Mouse (Mus musculus): ENCODE data around the gene Adgrg2. TPM values are rescaled to one million over a fixed set of nuclear protein-coding genes. Genes with fewer than 3 reads are reported as not detected.

Gene Adgrg2
- total RNA-seq (2023), result not detected in 4 replicates

DNA sequence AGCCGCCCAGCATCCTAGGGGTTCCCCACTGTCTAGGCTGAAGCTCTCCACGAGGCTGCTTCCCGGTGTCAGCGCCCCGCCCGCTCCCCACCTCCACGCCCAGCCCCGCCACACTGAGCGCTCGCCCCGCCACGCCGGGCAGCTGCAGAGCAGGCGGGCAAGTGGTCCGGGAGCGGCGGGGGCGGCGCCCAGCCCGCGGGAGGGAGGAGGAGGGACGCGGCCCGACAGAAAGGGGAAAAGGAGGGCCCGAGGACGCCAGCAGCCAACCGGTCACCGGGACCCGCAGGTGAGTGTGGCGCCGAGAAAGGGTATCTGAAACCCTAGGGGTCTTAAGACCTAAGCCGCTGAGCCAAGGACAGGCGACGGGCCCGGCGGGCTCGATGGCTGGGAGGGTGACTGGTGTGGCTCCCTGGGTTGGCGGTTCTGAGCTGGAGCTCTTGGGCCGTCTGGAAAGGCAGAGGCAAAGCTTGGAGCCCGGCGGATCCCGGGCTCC is at the start of gene Adgrg2:
Adgrg2 (plus strand) TSS at position 227 of the 493 bp plus-strand sequence.

DNA sequence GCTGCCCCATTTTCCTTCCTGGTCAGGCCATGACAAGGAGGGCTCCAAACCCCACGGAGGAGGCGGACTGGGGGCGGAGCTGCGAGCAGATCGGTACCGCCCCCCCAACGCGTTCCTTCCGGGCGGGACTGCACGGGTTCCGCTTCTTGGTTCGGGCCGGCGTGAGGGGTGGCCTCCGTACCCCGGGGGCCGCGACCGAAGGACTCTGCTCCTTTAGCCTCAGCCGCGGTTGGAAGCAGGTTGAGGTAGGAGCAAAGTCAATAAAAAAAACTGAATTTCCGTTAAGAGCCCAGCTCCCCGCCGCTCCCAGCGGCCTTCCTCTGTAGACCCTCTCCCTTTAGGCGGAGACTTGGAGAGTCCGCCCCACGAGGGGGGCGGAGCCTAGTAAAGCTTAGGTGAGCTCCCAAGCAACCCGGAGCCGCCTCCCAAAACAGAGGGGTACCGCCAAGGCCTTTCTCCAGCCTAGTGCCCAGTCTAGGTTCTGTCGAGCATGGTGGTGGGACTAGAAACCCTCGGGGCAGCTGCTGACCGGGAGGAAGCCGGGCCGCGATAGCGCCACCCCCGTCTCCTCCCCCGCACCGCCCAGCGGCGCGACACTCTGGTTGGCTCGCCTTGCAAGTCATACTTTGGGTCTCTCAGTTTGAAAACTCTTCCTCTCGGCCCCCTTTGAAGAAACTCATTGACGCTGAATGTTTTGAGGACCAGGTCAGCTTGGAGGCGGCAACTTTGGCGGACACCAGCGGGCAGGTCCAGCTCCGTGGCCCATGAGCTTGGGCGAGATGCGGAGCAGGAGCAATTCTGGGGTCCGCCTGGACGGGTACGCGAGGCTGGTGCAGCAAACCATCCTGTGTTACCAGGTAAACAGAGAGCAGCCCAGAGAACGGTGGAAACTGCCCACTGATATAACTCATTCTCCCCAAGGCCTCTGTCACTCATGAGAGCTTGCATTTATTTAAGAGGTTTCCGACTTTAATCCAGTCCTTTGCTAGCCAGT is 111.9 kb downstream of the Adgrg2 start, which contains the start of gene Phka2:
Phka2 (plus strand) TSS at position 119 of the 994 bp plus-strand sequence.

Other genes with a start within 250 kb of the Adgrg2 start
- 23.0 to 33.6 TPM (median 30.1 TPM) in 4 replicates for gene Phka2, start 111.5 kb downstream of the Adgrg2 start, total RNA-seq (2023)